Mouse (Mus musculus) urinary bladder, postnatal 10 days (tissue): ENCODE data around the gene H2-T23.

Experiments
- DNase-seq: peaks from one replicate; pipeline ENCODE4 v3.0.0; 2022; ENCODE audit warnings: low spot score

Gene H2-T23

GRCm38 (mm10) chr17:35993675-35994074, 39.0 kb downstream of the H2-T23 start:
- peak; percentile 34 for DNase-seq

GRCm38 (mm10) chr17:35991781-35992180, 40.9 kb downstream of the H2-T23 start:
- DNase-seq: no peak

GRCm38 (mm10) chr17:35981776-35982175, 50.9 kb downstream of the H2-T23 start:
- no peak for DNase-seq

GRCm38 (mm10) chr17:35980363-35980754, 52.3 kb downstream of the H2-T23 start:
- DNase-seq: no peak
